Mouse (Mus musculus) forebrain, embryonic 14.5 days (tissue): ENCODE measurements around the gene Olfr1316. TPM values are rescaled to one million over a fixed set of nuclear protein-coding genes. Genes with fewer than 3 reads are reported as not detected.

Source experiments
- ATAC-seq: fragments of 200-750 bp; cut with Nextera tagmentation; 2 replicates; pipeline ENCODE4 v1.8.0; 2017; ENCODE audit warnings: mild to moderate bottlenecking, moderate library complexity
- DNase-seq: peaks from one replicate; pipeline ENCODE4 v3.0.0-alpha.2; 2015; ENCODE audit warnings: low spot score
- H3K27ac ChIP-seq: fragments of 300-500 bp; sonication (generic); 2 replicates; pipeline ENCODE4 v1.5.1; 2014; ENCODE audit warnings: low read depth, mild to moderate bottlenecking, control low read depth, low read length, moderate library complexity
- H3K27me3 ChIP-seq: fragments of 300-500 bp; sonication (generic); replicated peaks from 2 replicates; pipeline ENCODE4 v1.6.1; 2014; ENCODE audit warnings: low read length, control low read depth, mixed read lengths; ENCODE audit not compliant: control insufficient read depth, insufficient read depth
- H3K36me3 ChIP-seq: fragments of 300-500 bp; sonication (generic); 2 replicates; pipeline ENCODE4 v1.6.1; 2014; ENCODE audit warnings: low read length, control low read depth; ENCODE audit not compliant: control insufficient read depth, insufficient read depth
- H3K4me1 ChIP-seq: fragments of 300-500 bp; sonication (generic); 2 replicates; pipeline ENCODE4 v1.6.1; 2014; ENCODE audit warnings: antibody characterized with exemption, low read length, control low read depth; ENCODE audit not compliant: control insufficient read depth, insufficient read depth
- H3K4me2 ChIP-seq: fragments of 300-500 bp; sonication (generic); 2 replicates; pipeline ENCODE4 v1.6.1; 2014; ENCODE audit warnings: mild to moderate bottlenecking, control low read depth, low read length
- H3K4me3 ChIP-seq: fragments of 300-500 bp; sonication (generic); 2 replicates; pipeline ENCODE4 v1.5.1; 2014; ENCODE audit warnings: low read depth, low read length, control low read depth
- H3K9ac ChIP-seq: fragments of 300-500 bp; sonication (generic); 2 replicates; pipeline ENCODE4 v1.6.1; 2014; ENCODE audit warnings: mild to moderate bottlenecking, low read length, control low read depth, moderate library complexity
- H3K9me3 ChIP-seq: fragments of 300-500 bp; sonication (generic); replicated peaks from 2 replicates; pipeline ENCODE4 v1.6.1; 2016; ENCODE audit warnings: low read length, control low read depth, mixed read lengths; ENCODE audit not compliant: control insufficient read depth
- WGBS: fragments of 180-500 bp; shearing (Covaris S2); extraction: QIAGEN DNeasy Blood & Tissue Kit; methylation state at CpG from one replicate; pipeline ENCODE4 v1.1.7; 2014; 5-methylcytosine and 5-hydroxymethylcytosine counted together
- polyA plus RNA-seq: library from polyadenylated mRNA; unstranded; fragments of >200 nt; fragmentation: Nextera tagmentation; extraction: Ambion mirVana; gene quantifications from 2 replicates; pipeline ENCODE4 v1.2.1, GENCODE M21; 2014

Gene Olfr1316
- polyA plus RNA-seq = not detected in 2 replicates

- H3K4me1 ChIP-seq = no peaks in the 10 kb centered on the region
- H3K27ac ChIP-seq = no peak within 1 kb of the TSS
- H3K4me2 ChIP-seq = no peak within 1 kb of the TSS
- WGBS = 89% methylated on average over 2 of the region's 2 CpGs
- DNase-seq (no peak), ATAC-seq (no peak)
- no peak within 1 kb of the TSS for H3K9ac ChIP-seq
- no peak within 1 kb of the TSS for H3K4me3 ChIP-seq
- no peaks in the 10 kb centered on the region for H3K9me3 ChIP-seq
- H3K36me3 ChIP-seq = no peaks in the 10 kb centered on the region
- H3K27me3 ChIP-seq = no peaks in the 10 kb centered on the region
Observed at GRCm38 (mm10) chr2:112134877-112135276, at the start of gene Olfr1316. Gene Olfr1316, minus strand, starts transcription at chr2:112134977.

GRCm38 (mm10) chr2:112153898-112154297, 19.1 kb upstream of the Olfr1316 start, which contains the start of gene Olfr1318:
Gene Olfr1318, plus strand, starts transcription at chr2:112154198.
- H3K36me3 ChIP-seq = no peaks in the 10 kb centered on the region
- H3K27ac ChIP-seq = no peak within 1 kb of the TSS
- no peak within 1 kb of the TSS for H3K4me3 ChIP-seq
- H3K4me2 ChIP-seq = no peak within 1 kb of the TSS
- DNase-seq = no peak
- ATAC-seq = no peak
- no peaks in the 10 kb centered on the region for H3K4me1 ChIP-seq
- no peaks in the 10 kb centered on the region for H3K9me3 ChIP-seq
- no peak within 1 kb of the TSS for H3K9ac ChIP-seq
- H3K27me3 ChIP-seq = no peaks in the 10 kb centered on the region

- no peak within 1 kb of the TSS for H3K27ac ChIP-seq
Observed at GRCm38 (mm10) chr2:112140029-112140428, 5.3 kb upstream of the Olfr1316 start, which contains the start of gene Olfr1317. Gene Olfr1317, plus strand, starts transcription at chr2:112140329.

GRCm38 (mm10) chr2:112115340-112115739, 19.4 kb downstream of the Olfr1316 start, which contains the start of gene Olfr1315-ps1:
Gene Olfr1315-ps1, minus strand, starts transcription at chr2:112115440.
- ATAC-seq = no peak
- Histone ChIP-seq H3K27me3 (no peaks in the 10 kb centered on the region), H3K9ac (no peak within 1 kb of the TSS), H3K4me1 (no peaks in the 10 kb centered on the region), H3K4me3 (no peak within 1 kb of the TSS), H3K36me3 (no peaks in the 10 kb centered on the region), H3K9me3 (no peaks in the 10 kb centered on the region), H3K4me2 (no peak within 1 kb of the TSS), H3K27ac (no peak within 1 kb of the TSS)
- 80% methylated on average over 1 of the region's 1 CpGs for WGBS
- DNase-seq = no peak

More at GRCm38 (mm10) chr2:112140029-112140428, 5.3 kb upstream of the Olfr1316 start, which contains the start of gene Olfr1317:
- no peaks in the 10 kb centered on the region for H3K4me1 ChIP-seq
- DNase-seq (no peak), ATAC-seq (no peak)
- H3K9ac ChIP-seq = no peak within 1 kb of the TSS
- H3K36me3 ChIP-seq = no peaks in the 10 kb centered on the region
- no peaks in the 10 kb centered on the region for H3K9me3 ChIP-seq
- 80% methylated on average over 2 of the region's 2 CpGs for WGBS
- no peak within 1 kb of the TSS for H3K4me3 ChIP-seq
- no peaks in the 10 kb centered on the region for H3K27me3 ChIP-seq
- no peak within 1 kb of the TSS for H3K4me2 ChIP-seq

GRCm38 (mm10) chr2:112096681-112097080, 38.1 kb downstream of the Olfr1316 start, which contains the start of gene Olfr1314:
Gene Olfr1314, minus strand, starts transcription at chr2:112096781.
- H3K27me3 ChIP-seq = no peaks in the 10 kb centered on the region
- H3K9me3 ChIP-seq = no peaks in the 10 kb centered on the region
- DNase-seq (no peak), ATAC-seq (no peak)
- no peak within 1 kb of the TSS for H3K4me2 ChIP-seq
- no peak within 1 kb of the TSS for H3K4me3 ChIP-seq
- H3K36me3 ChIP-seq = no peaks in the 10 kb centered on the region
- no peak within 1 kb of the TSS for H3K9ac ChIP-seq
- no peak within 1 kb of the TSS for H3K27ac ChIP-seq
- no peaks in the 10 kb centered on the region for H3K4me1 ChIP-seq

GRCm38 (mm10) chr2:112077743-112078142, 57.0 kb downstream of the Olfr1316 start, which contains the start of gene Olfr1313:
Gene Olfr1313, minus strand, starts transcription at chr2:112077843.
- H3K4me3 ChIP-seq = no peak within 1 kb of the TSS
- DNase-seq (no peak), ATAC-seq (no peak)
- no peaks in the 10 kb centered on the region for H3K27me3 ChIP-seq
- no peaks in the 10 kb centered on the region for H3K4me1 ChIP-seq
- no peak within 1 kb of the TSS for H3K4me2 ChIP-seq
- H3K9me3 ChIP-seq = no peaks in the 10 kb centered on the region
- H3K36me3 ChIP-seq = no peaks in the 10 kb centered on the region
- H3K9ac ChIP-seq = no peak within 1 kb of the TSS
- no peak within 1 kb of the TSS for H3K27ac ChIP-seq

Other genes with a start within 250 kb of the Olfr1316 start
- gene Olfr1306, start 218.7 kb downstream of the Olfr1316 start, polyA plus RNA-seq = not detected in 2 replicates
- gene Olfr1307, start 185.5 kb downstream of the Olfr1316 start, polyA plus RNA-seq = not detected in 2 replicates
- not detected in 2 replicates for gene Olfr1308, start 170.0 kb downstream of the Olfr1316 start, polyA plus RNA-seq
- gene Olfr1309, start 144.7 kb downstream of the Olfr1316 start, polyA plus RNA-seq = not detected in 2 replicates
- not detected in 2 replicates for gene Olfr1310, start 122.3 kb downstream of the Olfr1316 start, polyA plus RNA-seq
- not detected in 2 replicates for gene Olfr1311, start 110.6 kb downstream of the Olfr1316 start, polyA plus RNA-seq
- gene Olfr1312, start 84.7 kb downstream of the Olfr1316 start, polyA plus RNA-seq = not detected in 2 replicates
- not detected in 2 replicates for gene Olfr1313, start 57.1 kb downstream of the Olfr1316 start, polyA plus RNA-seq
- not detected in 2 replicates for gene Olfr1314, start 38.2 kb downstream of the Olfr1316 start, polyA plus RNA-seq
- not detected in 2 replicates for gene Olfr1315-ps1, start 19.5 kb downstream of the Olfr1316 start, polyA plus RNA-seq
- not detected in 2 replicates for gene Olfr1317, start 5.4 kb upstream of the Olfr1316 start, polyA plus RNA-seq
- not detected in 2 replicates for gene Olfr1318, start 19.2 kb upstream of the Olfr1316 start, polyA plus RNA-seq
- 8.1 and 13.0 TPM in 2 replicates for gene Lpcat4, start 104.5 kb upstream of the Olfr1316 start, polyA plus RNA-seq
- not detected in 2 replicates for gene Nutm1, start 124.3 kb upstream of the Olfr1316 start, polyA plus RNA-seq
- gene Nop10, start 126.9 kb upstream of the Olfr1316 start, polyA plus RNA-seq = 170 and 190 TPM in 2 replicates
- 15.0 and 16.5 TPM in 2 replicates for gene Slc12a6, start 130.8 kb upstream of the Olfr1316 start, polyA plus RNA-seq
- not detected in 2 replicates for gene Gm21985, start 131.3 kb upstream of the Olfr1316 start, polyA plus RNA-seq
- gene Emc4, start 233.1 kb upstream of the Olfr1316 start, polyA plus RNA-seq = 165 and 170 TPM in 2 replicates
- gene Katnbl1, start 244.2 kb upstream of the Olfr1316 start, polyA plus RNA-seq = 48.4 and 54.5 TPM in 2 replicates